Mouse (Mus musculus): ENCODE measurements around the gene Il17c. TPM values are rescaled to one million over a fixed set of nuclear protein-coding genes. Genes with fewer than 3 reads are reported as not detected.

Il17c gene
- polyA plus RNA-seq (2017; shearing (Covaris generic)), result not detected

DNA sequence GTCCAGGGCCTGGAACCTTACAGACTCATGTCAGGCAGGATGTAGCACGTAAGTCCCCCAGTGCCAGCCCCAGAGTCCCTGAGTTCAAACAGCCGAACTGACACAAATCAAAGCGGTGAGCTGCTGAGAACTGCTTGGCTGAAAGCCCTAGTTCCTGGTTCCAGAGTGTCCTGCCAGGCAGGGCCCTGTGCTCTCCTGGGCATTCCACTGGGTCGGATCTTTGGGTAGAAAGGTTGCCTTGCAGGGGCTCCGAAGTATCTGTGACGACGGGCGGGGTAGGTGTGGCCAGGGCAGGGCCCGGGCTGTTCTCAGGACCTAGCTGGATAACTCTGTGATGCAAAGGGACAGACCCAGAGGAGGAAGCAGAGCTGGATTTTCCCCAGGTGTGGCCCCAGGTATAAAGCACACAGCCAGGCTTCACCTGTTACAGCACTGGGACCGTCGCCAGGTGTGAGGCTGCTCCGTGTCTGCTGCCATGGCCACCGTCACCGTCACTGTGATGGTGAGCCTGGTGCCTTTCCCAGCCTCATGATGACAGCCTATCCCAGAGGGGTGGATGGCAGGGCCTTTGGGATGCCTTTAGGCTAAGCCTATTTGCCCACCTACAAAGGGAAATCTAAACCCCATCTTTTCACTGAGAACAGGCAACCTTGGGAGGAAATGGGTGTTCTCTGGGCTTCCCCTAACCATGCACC is at the start of gene Il17c:
TSS of gene Il17c (plus strand) at position 645 of the 695 bp plus-strand sequence.

DNA sequence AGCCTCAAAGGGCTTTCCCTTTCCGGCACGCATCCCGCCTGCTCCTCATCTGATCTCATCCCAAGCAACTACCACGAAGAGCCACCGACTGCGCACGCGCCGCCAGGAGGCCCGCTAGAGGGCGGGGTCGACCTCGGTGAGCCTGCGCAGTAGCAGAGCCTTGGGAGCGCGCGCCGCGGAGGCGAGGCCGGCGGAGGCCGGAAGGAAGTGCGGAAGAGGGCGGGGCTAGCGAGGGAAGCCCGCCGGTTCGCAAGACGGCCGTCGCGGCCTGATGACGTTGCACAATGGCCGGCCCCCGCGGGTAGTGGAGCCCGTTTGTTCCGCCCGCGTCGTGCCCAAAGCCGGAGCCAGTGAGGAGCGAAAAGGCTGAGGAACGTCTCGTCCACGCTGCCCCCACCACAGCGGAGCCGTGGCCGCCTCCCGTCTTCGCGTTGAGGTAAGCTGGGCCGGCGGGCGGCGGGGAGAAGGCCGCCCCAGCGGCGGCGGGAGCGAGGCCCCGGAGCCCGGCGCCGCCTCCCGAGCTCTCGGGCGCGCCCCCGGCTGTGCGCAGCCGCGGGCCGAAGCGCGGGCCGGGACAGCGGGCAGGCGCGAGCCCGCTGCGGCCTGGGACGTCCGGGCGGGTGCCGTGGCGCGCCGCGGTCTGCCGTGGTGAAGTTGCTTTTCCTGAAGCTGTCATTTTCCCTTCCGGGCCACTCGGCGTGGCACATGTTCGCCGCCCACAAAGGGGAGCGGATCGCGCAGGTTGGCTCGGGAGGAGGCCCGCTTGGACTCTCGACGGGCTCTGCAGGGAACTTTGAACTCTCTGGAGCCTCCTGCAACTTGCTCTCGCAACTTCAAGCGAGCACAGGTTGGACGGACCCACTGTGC is 45.2 kb upstream of the Il17c start, which contains the start of gene Zc3h18:
TSS of gene Zc3h18 (plus strand) at position 245 of the 867 bp plus-strand sequence.

DNA sequence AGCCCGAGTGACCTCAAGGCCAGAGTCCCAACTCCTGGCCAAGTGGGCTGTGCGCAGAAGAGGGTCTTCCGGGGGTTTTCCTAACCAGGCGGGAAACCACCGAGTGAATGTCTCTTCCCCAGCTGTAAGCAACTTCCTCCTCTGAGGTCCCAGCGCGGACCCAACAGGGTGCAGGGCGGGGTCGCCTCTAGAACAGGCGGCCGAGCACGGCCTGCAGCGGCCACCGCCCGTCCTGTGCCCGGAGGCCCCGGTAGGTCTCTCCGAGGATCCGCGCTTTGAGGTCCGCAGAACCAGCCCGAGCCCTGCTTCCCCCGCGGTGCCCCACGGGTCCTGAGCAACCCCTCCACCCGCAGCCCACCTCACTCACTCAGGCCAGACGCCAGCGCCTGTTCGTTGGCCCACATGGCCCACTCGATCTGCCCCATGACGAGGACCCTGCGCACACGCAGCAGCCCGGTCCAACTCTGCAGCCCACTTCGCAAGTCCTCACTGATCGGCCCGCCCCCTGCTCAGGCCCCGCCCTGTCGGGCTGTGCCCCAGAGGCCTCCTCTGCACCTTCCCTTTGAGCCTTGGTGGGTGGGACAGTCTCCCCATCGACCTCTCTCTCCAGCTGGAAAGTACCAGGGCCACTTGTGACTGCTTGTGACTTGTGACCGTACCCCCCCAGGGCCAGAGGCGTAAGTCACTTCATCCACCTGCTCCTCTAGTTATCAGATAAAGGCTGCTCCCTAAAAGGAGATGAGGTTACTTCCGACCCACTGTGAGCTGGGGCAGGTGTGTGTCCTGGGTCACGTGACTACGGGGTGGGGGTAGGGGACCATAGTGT is 10.8 kb downstream of the Il17c start, which contains the start of gene Cyba:
TSS of gene Cyba (minus strand) at position 488 of the 826 bp plus-strand sequence.

DNA sequence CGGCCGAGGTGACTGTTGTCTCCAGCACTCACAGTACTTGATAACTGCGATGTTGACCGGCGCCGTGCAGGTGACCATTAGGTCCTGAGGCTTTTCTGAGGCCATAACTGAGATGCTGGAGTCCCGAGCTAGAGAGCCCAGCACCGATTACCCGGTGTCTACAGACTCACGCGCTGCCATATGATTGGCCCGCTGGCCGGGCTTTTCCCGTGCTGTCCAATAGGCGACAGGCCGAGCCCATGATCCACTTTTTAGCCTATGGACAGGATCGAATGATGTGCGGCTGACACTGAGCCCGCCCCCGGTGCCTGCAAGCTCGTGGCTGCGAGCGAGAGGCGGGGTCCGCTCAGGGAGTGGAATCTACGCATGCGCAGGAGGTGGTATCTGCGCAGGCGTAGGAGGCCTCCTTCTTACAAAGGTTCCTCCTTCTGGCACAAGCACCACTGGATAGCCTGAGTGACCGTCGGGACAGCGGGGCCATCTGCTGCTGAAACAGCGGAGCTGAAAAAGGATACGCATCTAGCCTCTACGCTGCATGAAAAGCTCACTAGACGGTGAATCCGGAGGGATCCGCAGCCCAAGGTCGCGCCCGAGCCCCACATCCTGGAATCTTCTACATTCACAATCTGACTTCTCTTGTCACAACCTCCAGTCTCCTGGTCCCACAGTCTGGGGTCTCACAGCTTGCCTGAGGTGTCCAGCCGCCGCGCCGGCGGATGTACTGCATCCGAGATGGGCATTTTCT is 21.6 kb downstream of the Il17c start, which contains the start of gene Mvd:
TSS of gene Mvd (minus strand) at position 161 of the 745 bp plus-strand sequence.

DNA sequence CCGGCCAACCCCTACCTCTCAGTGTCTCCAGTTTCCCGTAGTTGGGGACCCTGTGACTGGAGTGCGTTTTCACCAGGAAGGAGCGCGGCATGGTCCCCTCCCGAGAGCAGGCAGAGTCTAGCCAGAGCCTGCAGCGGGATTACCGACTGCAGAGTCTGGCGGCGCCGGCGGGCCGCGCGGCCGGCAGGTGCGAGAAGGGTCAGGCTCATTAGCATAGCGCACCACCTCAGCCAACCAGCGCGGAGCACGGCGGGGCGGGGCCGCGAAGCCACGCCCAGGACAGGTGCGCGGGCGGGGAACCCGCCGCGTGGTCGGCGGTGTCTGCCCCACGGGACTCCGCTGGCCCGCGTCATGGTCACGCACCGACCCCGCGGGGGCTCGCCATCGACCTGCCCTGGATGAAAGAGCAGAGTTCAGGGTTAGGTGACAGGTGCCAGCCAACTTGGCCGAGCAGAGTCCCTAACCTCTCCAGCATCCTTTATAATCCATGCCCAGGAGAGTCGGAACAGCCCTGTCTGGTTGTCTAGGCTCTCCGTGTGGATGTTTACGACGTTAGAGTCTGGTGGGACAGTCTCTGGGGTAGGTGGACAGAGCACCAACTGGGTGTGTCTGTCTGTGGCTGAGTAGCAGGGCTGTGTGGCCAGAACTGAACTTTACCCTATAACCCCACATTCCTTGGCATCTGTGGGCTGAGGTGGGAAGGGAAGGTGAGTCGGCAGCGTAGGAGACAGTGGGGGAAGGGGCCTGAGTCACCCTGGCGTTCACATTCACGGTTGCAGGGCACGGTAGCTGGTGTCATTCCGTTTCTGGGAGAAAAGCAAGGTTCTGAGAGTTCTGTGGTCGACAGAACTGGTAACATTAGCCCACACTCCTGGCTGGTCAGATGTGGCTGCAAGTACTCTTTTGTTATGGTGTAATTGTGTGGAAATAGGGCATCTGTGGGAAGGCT is 39.0 kb downstream of the Il17c start, which contains the start of gene Snai3:
TSS of gene Snai3 (minus strand) at position 210 of the 949 bp plus-strand sequence.

Other genes starting within 250 kb of the Il17c start
- gene Zfpm1, start 139.9 kb upstream of the Il17c start, polyA plus RNA-seq (2017; shearing (Covaris generic)), result 31.8 TPM
- gene Trhr2, start 61.3 kb upstream of the Il17c start, polyA plus RNA-seq (2017; shearing (Covaris generic)), result not detected
- gene Zc3h18, start 45.4 kb upstream of the Il17c start, polyA plus RNA-seq (2017; shearing (Covaris generic)), result 61.1 TPM
- gene Cyba, start 10.9 kb downstream of the Il17c start, polyA plus RNA-seq (2017; shearing (Covaris generic)), result 326 TPM
- gene Mvd, start 21.4 kb downstream of the Il17c start, polyA plus RNA-seq (2017; shearing (Covaris generic)), result 10.9 TPM
- gene Snai3, start 38.7 kb downstream of the Il17c start, polyA plus RNA-seq (2017; shearing (Covaris generic)), result 2.1 TPM
- 159 TPM for gene Rnf166, start 54.0 kb downstream of the Il17c start, polyA plus RNA-seq (2017; shearing (Covaris generic))
- gene Ctu2, start 54.1 kb downstream of the Il17c start, polyA plus RNA-seq (2017; shearing (Covaris generic)), result 64.6 TPM
- 24.9 TPM for gene Piezo1, start 129.3 kb downstream of the Il17c start, polyA plus RNA-seq (2017; shearing (Covaris generic))
- gene Cdt1, start 146.0 kb downstream of the Il17c start, polyA plus RNA-seq (2017; shearing (Covaris generic)), result 84.7 TPM
- 129 TPM for gene Aprt, start 154.9 kb downstream of the Il17c start, polyA plus RNA-seq (2017; shearing (Covaris generic))
- 8.7 TPM for gene Galns, start 189.4 kb downstream of the Il17c start, polyA plus RNA-seq (2017; shearing (Covaris generic))
- 34.3 TPM for gene Trappc2l, start 189.6 kb downstream of the Il17c start, polyA plus RNA-seq (2017; shearing (Covaris generic))
- gene Pabpn1l, start 200.7 kb downstream of the Il17c start, polyA plus RNA-seq (2017; shearing (Covaris generic)), result not detected

All from naive thymus-derived CD4-positive, alpha-beta T cell, adult 5 months (primary cell).